Mouse (Mus musculus): ENCODE data around the gene Dync2li1.

DNA sequence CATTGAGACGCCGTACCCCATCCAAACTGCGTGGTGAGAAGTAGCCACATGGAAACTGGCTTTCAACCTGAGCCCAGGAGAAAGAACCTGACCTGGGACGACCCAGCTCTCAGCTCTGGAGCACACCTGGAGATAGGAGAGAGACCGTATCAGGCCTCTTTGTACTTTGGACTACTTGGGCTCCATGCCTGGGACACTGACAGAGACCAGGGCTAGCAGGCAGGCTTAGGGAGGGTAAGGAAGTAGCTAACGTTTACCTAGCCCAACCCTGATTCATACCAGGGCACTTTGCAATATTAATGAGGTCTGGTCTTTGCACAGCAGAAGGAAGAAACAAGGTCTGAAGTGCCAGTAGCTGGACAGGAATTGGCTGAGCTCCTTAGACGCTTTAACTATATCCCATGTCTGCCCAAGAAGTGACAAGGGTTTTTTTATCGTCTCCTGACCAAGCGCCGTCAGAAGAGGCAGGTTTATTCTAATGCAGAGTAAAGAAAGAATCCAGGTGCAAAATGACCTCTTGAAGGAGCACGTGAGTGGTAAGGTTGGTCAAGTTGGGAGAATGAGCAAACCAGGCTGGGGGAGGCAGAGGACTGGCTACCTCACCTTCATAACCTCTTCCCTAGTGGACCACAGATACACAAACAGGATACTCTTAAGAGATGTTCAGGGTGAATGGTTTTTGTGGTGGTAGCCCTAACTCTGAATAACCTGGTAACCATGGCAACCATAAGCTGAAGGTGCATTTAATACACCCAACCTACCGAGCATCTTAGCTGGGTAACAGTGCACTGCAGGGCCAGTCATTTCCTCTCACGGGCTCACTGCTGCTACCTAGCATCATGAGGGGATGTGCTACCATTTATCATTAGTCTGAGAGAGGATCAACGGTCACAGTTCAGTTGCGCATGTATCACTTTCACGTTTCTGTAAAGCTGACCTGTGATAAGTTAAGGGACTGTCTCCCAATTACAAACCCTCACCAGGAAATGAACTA lies 46.4 kb downstream of the Dync2li1 start:
- TF ChIP-seq CTCF (IDR thresholded peaks at IDR 0.05; ENCODE audit: control insufficient read depth, insufficient read depth, low read length): no peak
- TF ChIP-seq POLR2A (IDR thresholded peaks at IDR 0.05; ENCODE audit: borderline replicate concordance, control insufficient read depth, low read depth, low read length): no peak
